Mouse (Mus musculus): ENCODE measurements around the gene Hey2.

Hey2 gene

DNA sequence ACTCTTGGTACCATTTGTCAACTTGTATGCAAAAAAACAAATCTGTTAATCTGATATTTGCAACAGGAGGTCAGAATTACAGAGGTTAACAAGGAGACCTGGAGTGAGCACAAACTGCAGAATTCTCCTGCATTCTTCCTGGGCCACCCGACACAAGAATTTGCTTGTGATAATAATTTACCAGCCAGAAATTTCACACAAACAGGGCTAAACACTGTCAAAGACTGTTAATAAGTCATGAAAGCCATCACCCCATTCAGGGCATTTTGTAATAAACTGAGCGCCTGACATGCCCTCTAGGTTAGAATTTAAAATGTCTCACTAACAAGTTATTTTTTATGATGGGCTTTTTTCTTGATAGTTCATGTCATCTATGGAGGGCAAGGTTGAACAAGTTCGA is 51.6 kb downstream of the Hey2 start:
- no peak for DNase-seq (ENCODE audit: low read depth)

DNA sequence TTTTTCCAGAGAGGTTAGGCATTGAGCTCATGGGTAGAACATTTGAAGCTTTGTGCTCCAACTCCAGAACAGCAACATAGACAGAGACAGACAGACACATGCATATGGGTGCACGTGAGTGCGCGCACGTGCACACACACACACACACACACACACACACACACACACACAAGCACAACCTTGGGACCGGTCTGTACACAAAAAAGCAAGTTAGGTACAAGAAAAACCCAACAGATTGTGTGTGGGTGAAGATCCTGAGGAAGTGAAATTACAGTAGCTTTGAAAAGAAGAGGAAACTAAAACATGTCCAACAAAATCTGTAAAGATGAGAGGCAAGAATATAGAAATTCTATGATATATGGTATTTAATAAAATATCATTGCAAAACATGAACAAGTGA is 53.1 kb downstream of the Hey2 start:
- no peak for DNase-seq (ENCODE audit: low read depth)

DNA sequence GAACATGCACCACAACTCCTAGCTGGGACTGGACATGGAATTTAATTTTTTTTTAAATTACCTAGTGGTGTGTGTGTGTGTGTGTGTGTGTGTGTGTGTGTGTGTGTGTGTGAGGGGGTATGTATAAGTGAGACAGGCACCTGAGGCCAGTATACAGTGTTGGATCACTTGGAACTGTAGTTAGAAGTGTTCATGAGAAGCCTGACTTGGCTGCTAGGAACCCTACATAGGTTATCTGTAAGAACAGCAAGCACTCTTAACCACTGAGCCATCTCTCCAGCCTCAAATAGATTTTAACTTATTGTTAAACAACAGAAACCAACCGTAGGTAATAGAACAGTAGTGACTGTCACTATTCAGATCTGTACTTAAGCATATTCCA is 54.3 kb downstream of the Hey2 start:
- no peak for DNase-seq (ENCODE audit: low read depth)

DNA sequence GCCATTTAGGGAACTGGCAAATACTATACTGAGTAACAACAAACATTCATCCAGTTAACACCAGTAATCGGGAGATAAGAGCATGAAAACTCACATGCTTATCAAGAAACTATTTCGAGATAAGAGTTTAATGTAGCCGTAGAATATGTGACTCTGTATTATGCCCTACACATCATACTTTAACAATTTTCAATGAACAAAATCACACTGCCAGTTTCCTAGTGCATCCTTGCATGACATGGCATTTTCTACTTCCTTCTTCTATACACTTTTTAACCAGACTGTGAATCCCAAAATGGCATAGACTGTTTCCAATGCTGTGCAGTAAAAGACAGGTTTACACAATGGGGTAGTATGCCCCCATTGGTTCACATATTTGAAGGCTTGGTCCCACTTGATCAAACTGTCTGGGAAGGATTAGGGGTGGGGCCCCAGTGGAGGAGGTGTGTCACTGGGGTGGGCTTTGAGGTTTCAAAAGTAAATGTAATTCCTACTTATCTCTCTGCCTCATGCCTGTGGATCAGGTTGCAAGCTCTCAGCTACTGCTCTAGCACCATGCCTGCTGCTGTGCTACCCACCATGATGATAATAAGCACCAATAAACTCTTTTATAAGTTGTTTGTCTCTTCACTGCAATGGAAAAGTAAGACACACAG is 54.8 kb downstream of the Hey2 start:
- no peak for DNase-seq (ENCODE audit: low read depth)

DNA sequence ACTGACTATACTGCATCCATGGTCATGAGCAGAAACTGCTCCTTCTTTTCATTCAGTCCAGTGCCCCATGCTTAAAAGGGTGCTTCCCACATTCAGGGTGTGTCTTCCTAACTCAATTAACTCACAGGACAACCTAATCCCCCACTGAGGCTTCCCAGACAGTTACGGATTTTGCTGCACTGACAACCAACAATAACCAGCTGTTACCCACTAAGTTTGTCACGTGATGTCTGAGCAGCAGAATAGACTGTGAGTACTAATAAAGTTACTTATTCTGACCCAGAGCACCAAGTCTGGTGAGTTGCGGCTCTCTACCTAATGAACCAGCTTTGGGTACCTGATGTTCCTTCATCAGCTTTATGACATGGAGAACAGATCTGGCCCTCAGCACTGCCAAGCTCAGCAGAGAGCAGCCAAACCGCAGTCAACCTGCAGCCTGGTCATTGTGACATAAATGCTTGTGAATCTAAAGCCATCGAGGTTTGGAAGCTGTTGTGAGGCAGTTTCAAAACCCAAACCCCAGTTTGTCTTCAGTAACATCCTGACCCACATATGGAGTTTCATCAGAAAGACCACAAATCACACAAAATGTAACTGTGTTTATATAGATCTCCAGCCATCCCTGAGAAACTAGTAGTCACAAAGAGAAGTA is 56.4 kb downstream of the Hey2 start:
- DNase-seq (ENCODE audit: low read depth), result no peak

Measured in induced T-regulatory cell, adult 2 months (primary cell).